Mouse (Mus musculus): ENCODE data around the gene Pfkp.

GRCm38 (mm10) chr13:6636520-6636919 is 12.1 kb downstream of the Pfkp start:
- TF ChIP-seq POLR2A (IDR thresholded peaks at IDR 0.05; ENCODE audit: borderline replicate concordance, extremely low read depth, low read depth, low read length) = no peak
- no peak for TF ChIP-seq CTCF (IDR thresholded peaks at IDR 0.05; ENCODE audit: insufficient read depth, low read length)
